Mouse (Mus musculus) liver, postnatal 0 days (tissue): ENCODE measurements around the gene Glo1.

Experiments
- CTCF ChIP-seq: sonication (generic); IDR thresholded peaks from 2 replicates; pipeline ENCODE4 v1.5.1; 2016; ENCODE audit warnings: antibody characterized with exemption, low read depth
- EP300 ChIP-seq: IDR thresholded peaks from 2 replicates; pipeline ENCODE4 v1.6.1; 2016; ENCODE audit warnings: antibody characterized with exemption, low read depth, mild to moderate bottlenecking

DNA sequence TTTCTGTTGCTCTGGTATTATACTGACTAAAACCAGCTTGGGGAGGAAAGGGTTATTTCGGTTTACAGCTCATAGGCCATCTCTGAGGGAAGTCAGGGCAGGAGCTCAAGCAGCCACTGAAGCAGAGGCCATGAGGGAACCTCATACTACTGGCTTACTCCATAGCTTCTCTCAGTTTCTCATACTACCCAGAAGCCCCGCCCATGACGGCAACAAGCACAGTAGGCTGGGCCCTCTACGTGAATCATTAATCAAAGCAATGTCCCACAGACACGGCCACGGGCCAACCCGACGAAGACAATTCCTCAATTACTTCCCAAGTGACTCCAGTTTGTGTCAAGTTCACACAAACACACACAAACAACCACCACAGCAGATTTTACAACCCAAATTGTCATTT, 56.5 kb downstream of the Glo1 start:
- no peak for TF ChIP-seq CTCF
- TF ChIP-seq EP300: no peak
